Mouse (Mus musculus): ENCODE measurements around the gene Prss32.
A peak's percentile ranks its signal among the peaks of the same experiment; 100 is the strongest.
"Not testable (repeated sequence)": the region's sequence is repeated elsewhere in the genome, so short reads cannot be mapped to it uniquely, and the experiment has no call there.

Gene Prss32

GRCm38 (mm10) chr17:23841145-23841544, 2.5 kb upstream of the Prss32 start:
- DNase-seq (ENCODE audit: low spot score in 2 of 2): peak; percentile 63 to 72

DNA sequence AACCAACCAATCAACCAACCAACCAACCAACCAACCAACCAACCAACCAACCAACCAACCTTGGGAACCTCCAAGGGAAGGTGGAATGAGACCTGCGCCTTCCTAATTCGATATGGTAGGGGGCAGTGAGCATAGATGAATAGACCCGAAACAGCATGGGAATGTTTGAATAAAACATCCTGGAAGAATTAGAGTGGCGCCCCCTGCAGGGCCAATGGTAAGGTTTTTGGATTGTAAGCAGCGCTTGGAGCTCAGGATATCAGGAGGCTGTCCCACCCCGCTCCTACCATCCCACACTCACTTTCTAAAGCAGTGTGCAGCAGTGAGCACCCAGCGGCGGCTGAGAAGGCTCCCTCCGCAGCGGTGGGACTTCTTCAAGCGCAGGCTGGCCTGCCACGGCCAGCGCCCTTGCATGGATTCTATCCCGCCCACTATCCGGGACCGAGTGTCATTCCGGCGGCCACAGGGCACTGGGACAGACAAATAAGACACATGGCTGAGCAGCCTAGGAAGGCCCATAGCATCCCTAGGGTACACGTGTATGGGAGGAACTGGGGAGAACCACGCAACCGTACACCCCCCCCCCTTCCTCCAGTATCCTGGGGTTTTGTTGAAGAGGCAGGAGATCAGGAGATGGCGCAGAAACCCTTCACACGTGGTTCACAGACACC, 379 bp upstream of the Prss32 start:
- no peak for DNase-seq (ENCODE audit: low spot score in 2 of 2)

DNA sequence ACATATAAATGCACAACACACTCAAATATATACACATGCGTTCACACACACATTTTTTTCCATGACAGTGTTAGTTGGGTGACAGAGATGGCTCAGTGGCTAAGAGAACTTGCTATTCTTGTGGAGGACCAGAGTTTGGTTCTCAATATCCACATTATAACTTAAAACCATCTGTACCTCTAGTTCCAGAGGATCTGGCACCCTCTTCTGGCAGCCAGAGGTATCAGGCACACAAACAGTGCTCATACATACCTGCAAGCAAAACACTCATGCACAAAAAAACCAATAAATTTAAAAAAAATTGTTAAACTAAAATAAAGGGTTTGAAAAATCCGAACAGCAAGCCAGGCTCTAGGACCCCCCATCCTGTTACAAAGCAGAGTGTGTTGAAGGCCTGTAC, 6.4 kb downstream of the Prss32 start:
- no peak for DNase-seq (ENCODE audit: low spot score in 2 of 2)

DNA sequence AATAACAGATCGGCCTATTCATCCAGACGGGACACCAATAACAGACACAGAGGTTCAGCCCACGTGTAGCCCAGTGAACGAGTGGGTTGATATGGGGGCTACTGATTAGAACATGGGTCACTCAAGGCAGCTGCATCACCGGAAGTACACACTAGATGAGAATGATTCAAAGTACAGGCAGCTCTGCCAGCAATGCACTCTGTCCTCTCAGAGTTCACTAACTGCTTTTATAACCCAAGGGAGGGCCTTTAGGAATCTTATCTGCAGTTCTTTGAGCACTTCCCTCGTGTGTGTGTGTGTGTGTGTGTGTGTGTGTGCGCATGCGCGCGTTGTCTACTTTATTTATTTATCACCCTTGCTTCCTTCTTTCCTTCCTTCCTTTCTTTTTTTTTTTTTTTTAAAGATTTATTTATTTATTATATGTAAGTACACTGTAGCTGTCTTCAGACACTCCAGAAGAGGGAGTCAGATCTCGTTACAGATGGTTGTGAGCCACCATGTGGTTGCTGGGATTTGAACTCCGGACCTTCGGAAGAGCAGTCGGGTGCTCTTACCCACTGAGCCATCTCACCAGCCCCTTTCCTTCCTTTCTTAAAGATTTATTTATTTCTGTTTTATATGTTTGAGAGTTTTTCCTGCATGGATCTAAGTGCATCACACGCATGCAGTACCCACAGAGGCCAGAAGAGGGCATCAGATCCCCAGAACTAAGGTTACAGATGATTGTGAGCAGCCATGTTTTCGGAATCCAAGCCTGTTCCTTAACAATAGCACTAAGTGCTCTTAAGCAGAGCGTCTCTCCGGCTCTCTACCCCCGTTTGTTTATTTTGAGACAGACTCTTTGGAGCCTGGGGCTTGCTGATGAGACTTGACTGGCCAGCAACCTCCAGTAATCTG, 7.4 kb downstream of the Prss32 start:
- DNase-seq (ENCODE audit: low spot score in 2 of 2): peak; percentile 67 to 74

GRCm38 (mm10) chr17:23853292-23853691, 9.6 kb downstream of the Prss32 start:
- peak in 1 of 2 experiments; percentile 60 for DNase-seq (ENCODE audit: low spot score in 2 of 2)

DNA sequence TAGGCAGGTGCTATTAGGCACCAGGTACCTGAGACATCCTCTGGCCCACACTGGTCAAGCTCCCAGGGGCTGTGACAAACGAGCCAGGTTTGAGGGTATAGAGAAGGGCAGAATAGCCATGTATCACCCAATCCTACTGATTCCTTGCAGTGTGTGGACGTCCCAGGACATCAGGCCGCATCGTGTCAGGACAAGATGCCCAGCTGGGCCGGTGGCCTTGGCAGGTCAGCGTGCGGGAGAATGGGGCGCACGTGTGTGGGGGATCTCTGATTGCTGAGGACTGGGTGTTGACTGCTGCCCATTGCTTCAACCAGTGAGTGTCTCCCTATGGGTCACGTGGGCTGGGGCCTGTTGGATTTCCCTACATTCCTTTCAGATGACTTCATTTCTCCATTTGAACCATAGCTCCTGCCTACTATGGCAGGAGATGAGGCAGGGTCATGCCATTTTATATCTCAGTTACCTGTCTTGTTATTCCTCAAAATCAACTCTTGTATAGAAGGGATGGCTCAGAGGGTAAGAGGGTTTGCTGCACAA, 10.6 kb downstream of the Prss32 start:
- no peak for DNase-seq (ENCODE audit: low spot score in 2 of 2)

DNA sequence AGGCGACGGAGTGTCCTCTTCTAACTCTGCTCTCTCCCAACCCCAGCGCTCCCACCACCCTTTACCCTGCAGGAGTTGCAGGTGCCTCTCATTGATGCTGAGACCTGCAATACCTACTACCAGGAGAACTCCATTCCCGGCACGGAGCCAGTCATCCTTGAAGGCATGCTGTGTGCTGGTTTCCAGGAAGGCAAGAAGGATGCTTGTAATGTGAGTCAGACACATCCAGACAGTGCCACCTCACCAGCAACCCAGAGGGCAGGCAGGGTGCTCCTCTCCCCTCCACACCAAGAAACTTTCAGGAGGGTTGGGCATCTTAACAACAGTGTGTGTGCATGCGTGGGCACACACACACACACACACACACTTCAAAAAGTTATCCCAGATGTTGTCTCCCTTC, 13.5 kb downstream of the Prss32 start:
- no peak for DNase-seq (ENCODE audit: low spot score in 2 of 2)

- no peak for DNase-seq (ENCODE audit: low spot score in 2 of 2)
Observed at GRCm38 (mm10) chr17:23857913-23858312, 14.3 kb downstream of the Prss32 start.

- no peak for DNase-seq (ENCODE audit: low spot score in 2 of 2)
Observed at GRCm38 (mm10) chr17:23862926-23863325, 19.3 kb downstream of the Prss32 start.

GRCm38 (mm10) chr17:23867756-23868155, 24.1 kb downstream of the Prss32 start, which contains the start of gene Prss21:
Gene Prss21 (plus strand): TSS chr17:23868056.
- DNase-seq (ENCODE audit: low spot score in 2 of 2): no peak

GRCm38 (mm10) chr17:23868513-23868912, 24.9 kb downstream of the Prss32 start:
- DNase-seq (ENCODE audit: low spot score in 2 of 2): no peak

GRCm38 (mm10) chr17:23873884-23874856, 30.5 kb downstream of the Prss32 start:
- peak in 1 of 2 experiments; percentile 47 for DNase-seq (ENCODE audit: low spot score in 2 of 2)

- peak; percentile 68 to 69 for DNase-seq (ENCODE audit: low spot score in 2 of 2)
Observed at GRCm38 (mm10) chr17:23876741-23877140, 33.1 kb downstream of the Prss32 start.

- peak; percentile 43 to 58 for DNase-seq (ENCODE audit: low spot score in 2 of 2)
Observed at GRCm38 (mm10) chr17:23877166-23877565, 33.5 kb downstream of the Prss32 start.

DNA sequence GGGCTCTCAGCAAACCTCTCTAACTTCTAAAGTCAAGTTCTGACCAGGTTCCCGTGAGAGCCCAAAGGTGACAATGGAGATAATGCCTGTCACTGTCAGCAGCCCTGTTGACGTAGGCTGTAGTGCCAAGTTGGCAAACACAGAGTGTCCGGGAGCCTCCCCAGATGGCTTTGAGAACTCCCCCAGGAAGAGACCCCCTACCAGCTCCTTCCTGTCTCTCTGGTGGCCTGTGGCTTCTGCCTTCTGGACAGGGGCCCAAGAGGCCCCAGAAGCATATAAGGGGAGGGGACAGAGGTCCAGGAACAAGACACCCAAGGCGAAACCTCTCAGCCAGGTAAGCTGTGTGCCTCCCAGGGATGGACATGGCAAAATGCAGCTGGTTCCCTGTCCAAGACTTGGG, 36.9 kb downstream of the Prss32 start, which contains the start of the genes Dcpp1 and Dcpp2:
Gene Dcpp1 (plus strand): TSS at position 301 of the 400 bp plus-strand sequence.
Gene Dcpp2 (plus strand): TSS at position 305 of the 400 bp plus-strand sequence.
- DNase-seq (ENCODE audit: low spot score in 2 of 2): not testable (repeated sequence)
